Mouse (Mus musculus) CD4-positive naive resting alpha-beta T cell, adult 76 days (primary cell): ENCODE results near the gene Mei4. TPM values are rescaled to one million over a fixed set of nuclear protein-coding genes. Genes with fewer than 3 reads are reported as not detected.

Source experiments
- total RNA-seq: library from RNA; stranded (reverse); gene quantifications from one replicate; pipeline ENCODE4 v1.2.4, GENCODE M21; 2023

The Mei4 gene
- total RNA-seq, result not detected

GRCm38 (mm10) chr9:81863181-81863887 is at the start of gene Mei4:
Gene Mei4 (plus strand): TSS chr9:81863670.

Other genes with a start within 250 kb of the Mei4 start
- not detected for gene Htr1b, start 229.8 kb upstream of the Mei4 start, total RNA-seq